Mouse (Mus musculus): ENCODE data around the gene Krt8.

- no peak for TF ChIP-seq POLR2A (IDR thresholded peaks at IDR 0.05; ENCODE audit: low read depth, low read length)
- TF ChIP-seq CTCF (IDR thresholded peaks at IDR 0.05; ENCODE audit: borderline replicate concordance, insufficient read depth, low read length): no peak
Observed at GRCm38 (mm10) chr15:102028040-102028439, 23.8 kb upstream of the Krt8 start, which contains the start of gene Krt18.

Data from embryonic fibroblast, embryonic 13.5 days (primary cell).